Mouse (Mus musculus): Measurements from ENCODE around the gene Lrtm1.
A peak's percentile ranks its signal among the peaks of the same experiment; 100 is the strongest.

Gene Lrtm1

DNA sequence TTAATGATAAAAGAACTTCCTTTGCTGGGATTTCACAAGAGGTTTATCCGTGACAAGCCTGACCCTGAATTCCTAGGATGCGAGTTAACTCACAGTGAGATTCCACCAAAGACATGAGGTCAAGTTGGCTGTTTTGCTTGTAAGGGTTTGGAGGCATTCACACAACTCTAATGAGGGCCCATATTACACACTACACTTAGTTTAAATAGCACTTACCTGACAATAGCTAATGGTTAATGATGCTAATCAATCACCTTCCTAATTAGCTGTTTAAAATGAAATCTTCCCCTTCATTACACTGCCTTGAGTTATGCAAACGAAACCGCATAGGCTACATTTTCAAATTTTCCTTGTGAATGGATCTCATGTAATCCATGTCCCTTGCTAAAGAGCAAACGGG lies 20.2 kb downstream of the Lrtm1 start:
- DNase-seq (ENCODE audit: low spot score) = no peak

DNA sequence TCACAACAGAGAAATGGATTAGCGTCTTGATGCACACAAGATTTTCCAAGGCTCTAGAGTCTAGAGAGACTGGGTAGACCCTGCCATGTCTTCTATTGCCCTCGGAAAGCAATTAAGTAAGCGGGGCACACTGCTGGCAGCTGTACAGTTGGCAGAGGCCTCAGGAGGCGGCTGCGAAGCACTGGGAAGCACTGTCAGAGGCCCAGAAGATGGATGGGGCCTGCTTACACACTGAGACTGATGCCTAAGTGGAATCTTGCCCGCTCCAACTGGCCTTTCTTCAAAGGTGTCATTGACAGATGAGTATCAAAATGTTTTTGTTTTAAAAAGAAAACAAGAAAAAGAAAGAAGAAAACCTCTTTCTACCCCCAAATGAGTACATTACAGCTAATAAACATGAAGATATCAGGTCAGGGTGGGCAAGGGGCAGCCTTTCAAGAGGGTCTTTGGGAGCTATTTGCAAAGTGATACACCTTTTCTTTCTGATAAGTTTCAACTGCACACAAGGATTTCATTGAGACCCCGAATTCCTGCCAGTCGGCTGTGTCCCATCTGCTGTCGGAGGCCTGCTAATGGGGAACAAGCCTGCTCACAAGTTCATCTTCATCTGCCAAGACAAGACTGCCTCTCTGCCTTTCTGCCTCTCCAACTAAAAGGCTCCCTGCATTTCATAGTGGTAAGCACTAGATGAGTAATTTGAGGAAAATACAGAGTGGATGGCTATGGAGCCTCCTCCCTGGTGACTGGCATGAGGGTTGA lies 22.8 kb downstream of the Lrtm1 start:
- DNase-seq (ENCODE audit: low spot score) = peak; percentile 33

DNA sequence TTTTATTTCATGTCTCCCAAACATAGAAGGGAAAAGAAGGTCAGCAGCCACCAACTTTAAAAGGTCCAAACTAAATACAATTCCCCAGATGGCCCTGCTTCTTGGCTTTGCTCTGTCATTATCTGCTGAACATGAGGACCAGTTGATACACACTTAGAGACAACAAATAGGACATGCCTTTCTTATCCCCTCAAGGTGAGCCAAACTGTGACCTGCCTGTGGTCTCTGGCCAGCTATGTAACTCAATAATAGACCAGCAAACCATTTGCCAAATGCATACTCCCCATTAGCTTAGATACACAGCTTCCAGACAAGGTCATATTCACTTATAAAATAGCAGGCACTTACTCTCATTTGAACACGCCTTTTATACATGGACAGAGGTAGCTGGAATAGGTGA lies 23.5 kb downstream of the Lrtm1 start:
- DNase-seq (ENCODE audit: low spot score) = no peak

DNA sequence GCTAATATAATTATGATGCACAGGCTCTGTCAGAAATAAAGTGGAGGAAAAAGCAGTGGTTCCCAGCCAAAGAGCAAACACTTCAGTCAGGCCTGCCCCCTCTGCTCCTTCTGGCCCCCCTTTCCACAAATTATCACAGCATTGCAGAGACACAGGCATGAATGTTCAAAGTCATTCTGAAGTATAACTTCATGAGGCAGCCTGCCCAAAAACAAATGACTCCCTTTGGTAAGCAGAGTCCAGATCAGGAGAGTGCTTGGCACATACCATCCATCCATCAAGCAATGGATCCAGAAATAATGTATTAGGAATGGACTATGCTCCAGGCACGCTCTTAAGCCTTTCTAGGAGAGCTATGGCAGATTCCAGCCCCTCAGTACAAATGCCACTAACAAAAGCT lies 24.3 kb downstream of the Lrtm1 start:
- no peak for DNase-seq (ENCODE audit: low spot score)

DNA sequence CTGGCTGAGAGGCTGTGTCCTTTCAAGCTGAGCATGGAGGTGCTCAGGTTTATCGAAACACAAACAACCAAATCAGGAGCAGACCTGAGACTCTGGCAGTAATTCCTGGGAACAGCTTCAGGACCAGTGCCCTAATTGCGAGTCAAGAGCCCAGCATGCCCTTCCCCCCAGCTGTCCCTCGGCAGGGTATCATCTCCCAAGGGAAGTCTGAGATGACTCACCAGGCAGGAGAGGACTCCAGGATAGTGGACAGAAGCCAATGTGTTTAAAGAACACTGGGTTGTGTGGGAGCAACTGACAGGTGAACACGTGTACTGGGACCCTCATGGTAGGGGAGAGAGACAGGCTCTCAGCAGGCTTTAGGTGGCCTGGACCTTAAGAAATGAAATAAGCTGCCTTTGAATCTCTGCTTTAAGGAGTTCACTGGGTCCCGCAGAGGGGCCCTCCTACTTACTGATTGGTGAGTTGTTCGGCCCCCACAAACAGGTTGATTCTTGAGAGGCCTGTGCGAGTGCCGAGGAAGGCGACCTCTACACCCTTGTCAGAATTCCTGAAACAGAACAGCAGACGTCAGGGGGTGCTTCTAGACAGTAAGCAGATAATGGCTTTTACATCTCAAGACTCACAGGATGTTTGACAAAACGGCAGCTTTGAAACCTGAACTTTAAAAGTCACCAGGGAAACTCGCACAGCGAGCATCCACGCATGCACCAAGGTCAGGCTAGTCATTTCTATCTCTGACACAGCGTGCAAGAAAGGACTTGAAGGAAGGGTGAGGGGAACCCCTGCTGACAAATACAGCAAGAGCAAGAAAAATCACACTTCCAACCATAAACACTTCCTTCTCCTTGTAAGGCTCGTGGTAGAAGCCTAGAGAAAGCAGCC lies 34.2 kb downstream of the Lrtm1 start:
- no peak for DNase-seq (ENCODE audit: low spot score)

DNA sequence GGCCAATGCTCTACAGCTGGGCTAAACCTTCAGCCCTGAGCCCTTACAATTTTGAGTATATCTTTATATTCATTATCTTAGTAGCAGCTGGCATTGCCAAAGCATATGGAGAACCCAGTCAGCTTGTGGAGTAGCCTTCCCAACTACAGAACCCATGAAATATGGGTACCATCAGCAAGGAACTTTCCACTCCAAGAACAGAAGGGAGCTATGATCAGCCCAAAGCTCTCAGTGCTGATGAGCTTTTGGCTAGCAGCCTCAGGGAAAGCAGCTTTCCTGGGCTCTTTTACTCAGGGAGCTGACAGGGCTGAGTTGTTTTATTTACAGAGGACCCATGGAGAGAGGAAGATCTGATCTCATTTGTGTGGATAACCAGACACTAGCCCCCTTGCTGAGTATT lies 42.7 kb downstream of the Lrtm1 start:
- no peak for DNase-seq (ENCODE audit: low spot score)

DNA sequence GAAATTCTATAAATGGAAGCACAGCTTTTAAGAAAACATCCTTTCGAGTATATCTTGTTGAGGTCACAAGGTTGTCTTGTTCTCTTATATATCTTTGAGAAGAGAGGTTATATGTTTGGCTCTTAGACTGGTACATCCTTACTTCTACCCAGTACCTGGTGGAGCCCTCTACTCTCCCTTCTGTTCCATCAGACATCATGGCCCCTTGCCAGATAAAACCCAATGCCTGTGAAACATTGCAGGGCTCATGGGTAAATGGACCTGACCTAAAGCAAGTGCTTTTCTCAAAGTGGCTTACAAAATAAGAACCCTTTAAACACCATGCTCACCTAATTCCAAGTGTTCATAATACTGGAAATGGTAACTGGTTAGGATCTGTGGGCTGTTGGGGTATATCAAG lies 43.5 kb downstream of the Lrtm1 start:
- no peak for DNase-seq (ENCODE audit: low spot score)

DNA sequence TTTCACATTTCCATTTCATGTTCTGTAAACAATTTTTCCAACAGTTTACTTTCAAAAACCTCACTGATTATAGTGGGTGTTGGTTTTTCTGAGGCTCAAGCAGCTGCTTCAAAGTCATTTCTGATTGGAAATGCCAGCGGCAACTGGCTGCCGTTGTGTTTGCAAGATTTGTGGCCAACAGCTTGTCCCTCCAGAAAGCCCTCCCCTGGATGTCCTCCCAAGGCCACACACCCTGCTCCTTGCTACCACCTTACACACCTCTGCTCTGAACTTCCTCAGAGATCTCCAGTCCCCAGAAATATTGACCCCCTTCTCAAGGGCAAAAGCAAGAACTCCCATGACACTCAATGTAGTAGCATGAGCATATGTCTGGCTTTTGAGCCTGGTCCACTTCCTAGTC lies 44.7 kb downstream of the Lrtm1 start:
- DNase-seq (ENCODE audit: low spot score) = no peak

DNA sequence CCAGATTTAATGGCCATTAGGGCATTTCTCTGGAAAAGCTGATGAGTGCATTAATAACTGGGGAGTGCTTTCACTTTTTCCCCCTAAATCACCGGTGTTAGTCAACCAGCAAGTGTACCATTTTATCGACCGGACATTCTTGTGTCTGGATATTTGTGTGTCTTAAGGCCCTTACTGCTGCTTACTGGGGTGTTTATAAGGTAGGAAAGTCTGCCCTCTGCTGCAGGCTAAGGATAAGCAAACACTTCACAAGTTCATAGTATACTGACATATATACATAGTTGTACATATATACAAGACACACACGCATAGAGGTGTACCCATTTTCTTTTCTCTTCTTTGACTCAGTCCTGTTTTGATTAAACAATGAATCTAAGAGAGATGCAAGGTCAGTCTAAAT lies 55.7 kb downstream of the Lrtm1 start:
- no peak for DNase-seq (ENCODE audit: low spot score)

DNA sequence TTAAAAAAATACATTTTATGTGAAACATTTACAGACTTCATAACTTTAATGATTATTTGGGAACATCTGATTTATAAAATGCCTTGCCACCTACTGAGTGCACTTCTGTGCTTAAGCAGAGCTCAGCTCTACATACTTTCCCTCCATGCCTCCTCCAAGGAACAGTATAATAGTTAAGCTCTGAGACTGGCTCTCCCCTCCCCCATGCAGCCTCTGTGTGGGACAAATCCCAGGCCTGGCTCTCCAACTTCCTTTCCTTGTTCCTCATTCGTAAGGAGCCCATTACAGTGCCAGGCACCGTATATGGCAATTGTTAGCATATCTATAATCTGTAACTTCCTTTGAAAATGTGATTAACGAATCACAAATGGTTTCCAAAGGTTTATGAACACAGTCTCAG lies 59.4 kb downstream of the Lrtm1 start:
- DNase-seq (ENCODE audit: low spot score) = no peak

DNA sequence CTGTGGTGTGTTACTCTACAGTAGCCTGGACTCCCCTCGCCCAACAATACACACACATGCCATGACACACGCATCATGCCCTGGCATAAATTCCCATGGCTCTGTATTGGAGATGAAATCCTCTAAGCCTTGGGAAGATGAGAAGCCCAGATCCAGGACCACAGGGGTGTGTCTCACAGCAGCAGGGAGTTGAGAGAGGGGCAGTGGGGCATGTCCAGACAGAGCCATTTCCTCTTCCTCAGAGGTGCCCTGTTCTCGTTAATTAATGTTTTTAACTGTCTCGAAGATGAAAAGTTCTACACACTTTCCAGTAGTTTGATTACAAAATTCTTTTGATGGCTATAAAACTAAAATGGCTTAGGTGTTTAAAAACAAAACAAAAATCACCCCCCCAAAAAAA lies 62.2 kb downstream of the Lrtm1 start:
- no peak for DNase-seq (ENCODE audit: low spot score)

DNA sequence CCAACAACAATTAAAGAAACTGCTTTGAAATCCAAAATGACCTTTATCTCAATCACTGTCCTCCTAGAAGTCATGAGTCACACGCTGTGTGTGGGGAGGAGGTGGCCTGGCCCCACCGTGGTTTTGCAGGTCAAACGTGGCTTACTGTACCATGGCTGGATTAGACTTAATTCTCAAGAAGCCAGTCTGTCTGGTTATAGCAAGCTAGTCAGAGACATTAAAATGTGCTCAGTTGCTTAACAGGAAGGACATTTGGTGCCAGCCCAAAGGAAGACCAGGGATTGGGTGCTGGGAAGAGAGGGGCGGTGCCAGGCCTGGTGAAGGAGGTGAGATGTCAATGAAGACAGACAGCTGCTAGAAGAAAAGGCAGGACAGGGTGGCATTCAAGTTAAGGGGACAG lies 62.6 kb downstream of the Lrtm1 start:
- DNase-seq (ENCODE audit: low spot score) = peak; percentile 11

DNA sequence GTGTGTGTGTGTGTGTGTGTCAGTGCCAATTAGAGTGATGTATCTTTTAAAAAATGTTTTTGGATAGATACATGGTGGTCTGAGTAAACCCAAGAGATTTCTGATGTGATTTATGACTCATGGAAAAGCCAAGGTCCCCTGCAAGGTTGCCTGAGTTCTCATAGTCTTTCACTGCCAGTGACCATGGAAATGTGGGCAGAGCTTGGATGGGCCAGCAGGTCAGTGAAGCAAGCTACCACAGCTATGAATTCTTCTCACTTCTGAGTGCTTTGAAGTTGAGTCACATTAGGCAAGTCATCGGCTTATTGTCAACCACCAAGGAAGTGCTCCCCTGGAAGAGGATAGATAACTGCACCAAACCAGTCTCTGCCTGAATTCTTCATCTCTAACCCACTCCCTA lies 64.2 kb downstream of the Lrtm1 start:
- DNase-seq (ENCODE audit: low spot score) = no peak
